Mouse (Mus musculus) megakaryocyte, embryonic 14.5 days (primary cell): ENCODE measurements at regions not wholly inside any gene's neighbourhood (a gene's known extent, or its start where the extent isn't known, plus 50 kb on each side); places are given as distances from the start of the nearest gene placed in this dataset.
A peak's percentile ranks its signal among the peaks of the same experiment; 100 is the strongest.

Experiments used
- H3K27me3 ChIP-seq: replicated peaks from 2 replicates; pipeline ENCODE3; 2012; ENCODE audit warnings: inconsistent platforms
- H3K36me3 ChIP-seq: replicated peaks from 2 replicates; pipeline ENCODE3; 2012; ENCODE audit warnings: low read length, inconsistent platforms, mixed read lengths
- H3K4me1 ChIP-seq: 2 replicates; pipeline ENCODE4 v1.6.1; 2012; ENCODE audit warnings: inconsistent platforms
- H3K4me3 ChIP-seq: replicated peaks from 2 replicates; pipeline ENCODE3; 2012; ENCODE audit warnings: moderate library complexity, mild to moderate bottlenecking, inconsistent platforms
- H3K9me3 ChIP-seq: 2 replicates; pipeline ENCODE4 v1.6.1; 2012; ENCODE audit warnings: inconsistent platforms
- FLI1 ChIP-seq: IDR thresholded peaks from 2 replicates; pipeline ENCODE4 v1.6.1; 2012; ENCODE audit warnings: low read length, inconsistent platforms, mixed read lengths
- GATA1 ChIP-seq: IDR thresholded peaks from 3 replicates; pipeline ENCODE4 v1.6.1; 2012; ENCODE audit warnings: mixed read lengths, low read length, inconsistent platforms, borderline replicate concordance

DNA sequence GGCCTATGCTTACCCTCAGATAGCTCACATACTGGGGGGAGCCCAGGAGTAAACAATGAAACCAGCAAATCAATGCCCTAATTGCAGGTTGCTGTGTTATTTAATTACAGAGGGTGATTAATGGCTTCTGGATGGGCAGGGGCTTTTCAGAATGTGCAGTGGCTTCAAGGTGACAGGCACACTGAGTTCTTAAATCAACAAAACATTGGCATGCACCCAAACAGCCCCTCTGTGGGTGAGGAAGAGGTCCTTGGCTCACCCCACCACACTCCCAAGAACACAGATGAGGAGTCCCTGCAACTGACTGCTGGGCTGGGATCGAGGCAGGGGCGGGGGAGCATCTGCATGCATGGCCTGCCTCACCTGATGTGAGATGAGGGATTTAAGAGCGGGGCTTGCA is 255.5 kb downstream of the Cryba4 start:
- H3K9me3 ChIP-seq = no peaks in the 10 kb centered on the region
- no peak for TF ChIP-seq GATA1
- TF ChIP-seq FLI1 = no peak
- H3K4me3 ChIP-seq = no peak overlapping the region
- no peaks in the 10 kb centered on the region for H3K4me1 ChIP-seq
- H3K36me3 ChIP-seq = no peaks in the 10 kb centered on the region
- peaks cover 7% of the 10 kb centered on the region for H3K27me3 ChIP-seq

DNA sequence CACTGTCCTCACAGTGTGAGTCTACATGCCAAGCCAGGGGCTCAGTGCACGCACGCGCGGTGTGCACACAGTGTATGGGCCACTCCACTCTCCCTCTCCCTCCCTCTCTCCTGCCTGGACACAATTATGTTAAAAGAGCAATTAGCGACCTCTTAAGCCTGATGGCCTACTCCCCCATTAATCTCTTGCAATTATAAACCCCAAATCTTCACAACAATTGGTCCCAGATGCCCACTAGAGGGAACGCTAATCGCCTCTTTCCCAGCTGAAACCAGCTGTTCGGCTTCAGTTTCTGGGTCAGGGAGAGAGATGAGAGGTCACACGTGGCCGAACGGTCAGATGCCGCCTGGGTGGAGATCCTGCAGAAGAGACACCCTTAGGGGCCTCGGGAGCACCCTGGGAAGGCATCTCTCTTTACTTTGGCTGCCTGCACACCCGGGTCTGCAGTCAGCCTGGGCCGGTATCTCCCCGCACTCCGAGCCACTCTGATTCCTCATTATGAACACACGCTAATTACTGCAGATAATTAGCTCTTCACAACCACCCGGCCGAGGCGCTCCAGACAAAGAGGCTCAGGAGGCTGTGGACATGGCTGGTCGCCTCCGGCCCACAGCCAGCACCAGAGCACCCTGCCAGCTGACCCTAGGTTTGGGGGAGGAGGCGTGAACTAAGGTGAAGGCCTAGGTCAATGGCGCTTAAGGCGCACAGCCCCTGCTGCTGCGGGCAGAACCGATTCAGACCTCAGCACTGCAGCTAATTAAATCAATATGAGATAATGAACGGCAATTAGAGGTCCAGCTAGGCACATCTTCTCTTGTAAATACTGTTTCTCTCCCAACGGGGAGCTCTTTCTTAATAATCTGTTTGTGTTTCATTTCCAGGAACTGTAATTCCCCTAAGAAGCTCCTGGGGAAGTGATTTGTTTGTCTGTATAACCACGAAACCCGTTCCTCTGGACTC is 250.3 kb downstream of the Cryba4 start:
- no peak for TF ChIP-seq GATA1
- TF ChIP-seq FLI1 = no peak
- Histone ChIP-seq H3K4me1 (no peaks in the 10 kb centered on the region), H3K9me3 (peaks cover 7% of the 10 kb centered on the region)

DNA sequence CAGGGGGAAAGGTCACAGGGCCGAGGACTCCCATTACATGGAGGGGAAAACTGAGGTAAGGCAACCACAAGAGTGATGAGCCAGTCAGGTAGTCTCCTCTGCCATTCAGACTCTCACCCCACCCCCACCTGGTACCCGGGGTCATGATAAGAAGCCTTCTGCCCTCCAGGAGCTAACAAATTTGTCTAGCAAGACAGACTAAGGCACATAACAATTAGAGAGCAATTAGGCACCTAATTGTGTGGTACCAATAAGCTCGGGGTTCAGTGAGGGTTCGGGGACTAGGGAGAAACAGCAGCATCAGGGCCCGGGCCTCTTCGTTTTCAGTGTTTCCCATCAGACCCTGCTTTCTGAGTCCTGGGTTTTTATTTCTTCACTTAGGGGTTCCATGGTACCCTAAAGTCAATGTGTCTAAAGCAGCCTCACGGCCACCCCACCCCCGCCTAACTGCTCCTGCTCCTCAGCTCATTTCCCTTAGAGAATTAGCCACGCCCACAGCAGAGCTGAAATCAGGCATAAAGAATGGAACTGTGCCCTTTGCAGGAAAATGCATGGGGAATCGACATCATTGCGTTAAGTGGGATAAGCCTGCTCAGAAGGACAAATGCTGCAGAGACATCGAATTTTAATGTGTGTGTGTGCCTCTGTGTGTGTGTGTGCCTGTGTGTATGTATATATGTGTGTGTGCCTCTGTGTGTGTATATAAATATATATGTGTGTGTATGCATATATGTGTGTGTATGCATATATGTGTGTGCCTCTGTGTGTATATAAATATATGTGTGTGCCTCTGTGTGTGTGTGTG is 249.3 kb downstream of the Cryba4 start:
- no peaks in the 10 kb centered on the region for H3K4me1 ChIP-seq
- H3K4me3 ChIP-seq = no peak overlapping the region
- H3K36me3 ChIP-seq = no peaks in the 10 kb centered on the region
- peaks cover 7% of the 10 kb centered on the region for H3K9me3 ChIP-seq
- H3K27me3 ChIP-seq = peaks cover 9% of the 10 kb centered on the region
- no peak for TF ChIP-seq FLI1
- TF ChIP-seq GATA1 = no peak

More for the DNA sequence above, 250.3 kb downstream of the Cryba4 start:
- Histone ChIP-seq H3K36me3 (no peaks in the 10 kb centered on the region), H3K27me3 (peaks cover 11% of the 10 kb centered on the region), H3K4me3 (no peak overlapping the region)

DNA sequence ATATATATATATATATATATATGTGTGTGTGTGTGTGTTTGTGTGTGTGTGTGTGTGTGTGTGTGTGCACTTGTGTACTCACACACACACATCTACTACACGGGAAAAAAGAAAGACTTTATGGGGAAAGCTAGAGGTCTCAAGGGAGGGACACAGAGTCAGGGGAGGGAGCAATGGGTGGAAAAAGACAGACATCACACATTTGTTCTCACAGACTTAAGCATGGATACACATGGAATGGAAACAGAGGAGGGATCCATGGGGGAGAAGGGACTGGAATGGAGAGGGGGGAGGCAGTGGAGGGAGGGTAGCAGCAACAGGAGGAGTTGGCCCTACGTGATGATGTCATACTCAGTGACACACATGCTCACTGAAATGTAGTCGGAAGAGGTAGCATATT is 248.3 kb downstream of the Cryba4 start:
- H3K36me3 ChIP-seq = no peaks in the 10 kb centered on the region
- peaks cover 7% of the 10 kb centered on the region for H3K9me3 ChIP-seq
- H3K4me1 ChIP-seq = no peaks in the 10 kb centered on the region
- no peak overlapping the region for H3K4me3 ChIP-seq
- peaks cover 9% of the 10 kb centered on the region for H3K27me3 ChIP-seq
- TF ChIP-seq FLI1 (no peak), GATA1 (no peak)

DNA sequence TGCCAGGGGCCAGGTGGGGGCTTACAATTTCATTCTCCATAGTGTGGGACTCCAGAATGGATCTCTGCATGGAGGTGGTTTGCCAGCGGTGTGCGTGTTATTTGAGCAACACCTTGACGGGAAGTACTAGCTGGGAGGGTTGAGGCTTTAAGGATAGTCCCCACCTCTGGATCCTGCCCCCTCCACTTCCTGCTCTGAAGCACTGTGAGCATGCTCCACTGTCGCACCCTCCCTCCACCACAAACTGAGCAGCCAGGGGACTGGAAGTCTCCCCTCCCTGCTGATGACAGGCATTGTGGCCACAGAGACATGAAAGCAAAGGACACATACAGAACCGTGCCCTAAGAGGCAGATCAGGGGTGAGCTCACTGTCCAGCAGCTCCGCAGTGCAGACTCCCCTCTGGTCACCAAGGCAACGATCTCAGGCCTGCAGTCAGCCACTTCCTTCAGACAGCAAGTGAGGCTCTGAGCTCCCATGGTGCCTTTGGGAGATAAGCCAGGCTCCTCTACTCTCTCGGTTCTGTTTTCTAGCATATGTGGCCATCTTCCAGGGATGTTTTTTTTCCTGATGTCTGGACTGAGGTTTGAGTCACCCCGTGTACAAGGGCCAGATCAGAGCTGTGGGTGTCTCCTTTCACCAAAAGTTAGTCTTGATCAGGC is 239.7 kb downstream of the Cryba4 start:
- Histone ChIP-seq H3K36me3 (no peaks in the 10 kb centered on the region), H3K27me3 (peaks cover 6% of the 10 kb centered on the region), H3K4me3 (peak overlapping the region; percentile 21), H3K4me1 (peaks cover 4% of the 10 kb centered on the region; the same call in 1 of the 2 replicates), H3K9me3 (peaks cover 7% of the 10 kb centered on the region; the same call in 1 of the 2 replicates)
- TF ChIP-seq FLI1 (no peak), GATA1 (no peak)

DNA sequence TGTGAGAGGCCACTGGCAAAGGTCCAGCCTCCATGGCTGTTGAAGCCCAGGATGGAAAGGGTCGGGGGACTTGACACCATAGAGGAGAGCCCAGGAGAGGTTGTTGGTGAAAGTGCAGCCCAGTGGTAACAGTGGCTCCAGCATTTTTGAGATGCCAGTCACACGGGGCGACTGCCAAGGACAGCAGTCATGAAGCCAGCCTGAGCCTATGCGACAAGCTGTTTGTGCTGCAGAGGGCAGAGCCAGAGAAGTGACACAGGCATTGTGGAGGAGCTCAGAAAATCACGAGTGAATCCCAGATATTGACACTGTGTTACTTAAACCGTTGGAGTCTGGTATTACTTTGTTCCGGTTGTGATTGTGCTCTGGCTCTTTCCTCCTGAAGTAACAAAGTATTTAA is 233.4 kb downstream of the Cryba4 start:
- Histone ChIP-seq H3K27me3 (no peaks in the 10 kb centered on the region), H3K4me3 (no peak overlapping the region), H3K4me1 (no peaks in the 10 kb centered on the region), H3K36me3 (no peaks in the 10 kb centered on the region), H3K9me3 (peaks cover 7% of the 10 kb centered on the region)
- TF ChIP-seq GATA1 (no peak), FLI1 (no peak)

DNA sequence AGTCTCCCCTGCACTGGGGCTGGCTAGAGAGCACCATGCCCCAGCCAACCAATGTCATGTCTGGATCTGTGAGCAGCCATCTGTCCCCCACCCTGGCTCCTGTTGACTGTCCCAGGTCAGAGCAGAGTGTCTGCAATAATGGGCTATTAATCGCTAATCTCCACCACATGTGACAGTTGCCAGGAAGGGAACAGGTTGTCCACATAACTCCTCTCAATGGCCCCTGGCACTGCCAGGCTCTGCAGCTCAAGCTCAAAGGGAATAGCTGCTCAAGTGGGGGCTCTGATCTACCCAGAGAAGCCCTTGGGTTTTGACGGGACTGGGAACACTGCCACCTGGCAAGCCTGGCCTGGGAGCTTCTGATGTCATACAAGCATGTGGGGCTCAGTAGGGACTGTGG is 231.4 kb downstream of the Cryba4 start:
- no peaks in the 10 kb centered on the region for H3K4me1 ChIP-seq
- TF ChIP-seq GATA1 = no peak
- no peak for TF ChIP-seq FLI1
- no peaks in the 10 kb centered on the region for H3K36me3 ChIP-seq
- no peaks in the 10 kb centered on the region; the same call in 1 of the 2 replicates for H3K9me3 ChIP-seq
- H3K4me3 ChIP-seq = no peak overlapping the region
- H3K27me3 ChIP-seq = no peaks in the 10 kb centered on the region

DNA sequence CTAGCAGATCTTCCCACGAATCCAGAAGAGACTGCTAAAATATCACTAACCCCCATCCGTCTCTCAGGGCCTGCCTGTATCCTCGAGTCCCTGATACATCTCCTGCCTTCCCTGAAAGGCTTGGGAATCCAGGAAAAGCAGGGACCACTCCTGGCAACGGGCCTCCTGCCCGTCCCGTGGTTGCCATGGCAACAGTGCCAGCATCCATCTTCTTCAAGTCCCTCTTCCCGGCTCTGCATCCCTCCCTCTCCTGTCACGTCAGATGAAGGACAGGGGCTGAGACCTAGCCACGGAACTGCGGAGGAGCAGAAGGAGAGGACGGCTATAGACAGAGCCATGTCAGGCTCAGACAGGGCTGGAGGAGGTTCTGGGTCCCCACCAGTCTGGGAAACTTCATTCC is 222.4 kb downstream of the Cryba4 start:
- Histone ChIP-seq H3K4me1 (no peaks in the 10 kb centered on the region), H3K27me3 (peaks cover 2% of the 10 kb centered on the region), H3K4me3 (no peak overlapping the region), H3K9me3 (no peaks in the 10 kb centered on the region), H3K36me3 (no peaks in the 10 kb centered on the region)
- TF ChIP-seq FLI1 = no peak

DNA sequence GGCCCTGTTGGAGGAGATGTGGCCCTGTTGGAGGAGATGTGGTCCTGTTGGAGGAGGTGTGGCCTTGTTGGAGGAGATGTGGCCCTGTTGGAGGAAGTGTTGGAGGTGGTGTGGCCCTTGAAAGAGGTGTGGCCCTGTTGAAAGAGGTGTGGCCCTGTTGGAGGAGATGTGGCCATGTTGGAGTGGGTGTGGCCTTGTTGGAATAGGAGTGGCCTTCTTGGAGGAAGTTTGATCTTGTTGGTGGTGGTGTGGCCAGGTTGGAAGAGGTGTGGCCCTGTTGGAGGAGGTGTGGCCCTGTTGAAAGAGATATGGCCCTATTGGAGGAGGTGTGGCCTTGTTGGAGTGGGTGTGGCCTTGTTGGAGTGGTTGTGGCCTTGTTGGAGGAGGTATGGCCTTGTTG is 220.3 kb downstream of the Cryba4 start:
- TF ChIP-seq FLI1 (no peak), GATA1 (no peak)
- peaks cover 7% of the 10 kb centered on the region for H3K27me3 ChIP-seq
- no peaks in the 10 kb centered on the region for H3K36me3 ChIP-seq
- no peaks in the 10 kb centered on the region for H3K4me1 ChIP-seq
- H3K4me3 ChIP-seq = no peak overlapping the region
- no peaks in the 10 kb centered on the region for H3K9me3 ChIP-seq
